Mouse (Mus musculus) megakaryocyte, embryonic 14.5 days (primary cell): ENCODE results near the gene Ranbp3l. TPM values are rescaled to one million over a fixed set of nuclear protein-coding genes. Genes with fewer than 3 reads are reported as not detected.

Source experiments
- H3K27me3 ChIP-seq: replicated peaks from 2 replicates; pipeline ENCODE3; 2012; ENCODE audit warnings: inconsistent platforms
- H3K36me3 ChIP-seq: replicated peaks from 2 replicates; pipeline ENCODE3; 2012; ENCODE audit warnings: low read length, inconsistent platforms, mixed read lengths
- H3K4me1 ChIP-seq: 2 replicates; pipeline ENCODE4 v1.6.1; 2012; ENCODE audit warnings: inconsistent platforms
- H3K4me3 ChIP-seq: replicated peaks from 2 replicates; pipeline ENCODE3; 2012; ENCODE audit warnings: moderate library complexity, mild to moderate bottlenecking, inconsistent platforms
- H3K9me3 ChIP-seq: 2 replicates; pipeline ENCODE4 v1.6.1; 2012; ENCODE audit warnings: inconsistent platforms
- FLI1 ChIP-seq: IDR thresholded peaks from 2 replicates; pipeline ENCODE4 v1.6.1; 2012; ENCODE audit warnings: low read length, inconsistent platforms, mixed read lengths
- GATA1 ChIP-seq: IDR thresholded peaks from 3 replicates; pipeline ENCODE4 v1.6.1; 2012; ENCODE audit warnings: mixed read lengths, low read length, inconsistent platforms, borderline replicate concordance
- polyA plus RNA-seq: library from polyadenylated mRNA; stranded (reverse); fragments of >175 nt; gene quantifications from 2 replicates; pipeline ENCODE4 v1.2.3, GENCODE M21; 2012; ENCODE audit warnings: low replicate concordance; ENCODE audit not compliant: insufficient read depth

Gene Ranbp3l
- polyA plus RNA-seq, 1 experiment: not detected

GRCm38 (mm10) chr15:9070912-9071555 lies 103.3 kb downstream of the Ranbp3l start, which contains the start of gene Nadk2:
TSS of gene Nadk2 (plus strand) at chr15:9071260.
- Histone ChIP-seq H3K9me3 (no peaks in the 10 kb centered on the region), H3K4me1 (peaks cover 43% of the 10 kb centered on the region), H3K4me3 (peak within 1 kb of the TSS; percentile 98), H3K36me3 (peaks cover 10% of the 10 kb centered on the region), H3K27me3 (no peaks in the 10 kb centered on the region)
- TF ChIP-seq FLI1 (no peak), GATA1 (no peak)

GRCm38 (mm10) chr15:9071556-9072544 lies 104.1 kb downstream of the Ranbp3l start:
- H3K27me3 ChIP-seq: no peaks in the 10 kb centered on the region
- H3K4me3 ChIP-seq: peak overlapping the region; percentile 98
- TF ChIP-seq GATA1 (no peak), FLI1 (no peak)
- H3K9me3 ChIP-seq: no peaks in the 10 kb centered on the region
- H3K36me3 ChIP-seq: peaks cover 18% of the 10 kb centered on the region
- peaks cover 51% of the 10 kb centered on the region for H3K4me1 ChIP-seq

- no peak for TF ChIP-seq GATA1
- TF ChIP-seq FLI1: no peak
- no peaks in the 10 kb centered on the region for H3K27me3 ChIP-seq
- H3K4me3 ChIP-seq: peak overlapping the region; percentile 98
- H3K36me3 ChIP-seq: peaks cover 23% of the 10 kb centered on the region
- no peaks in the 10 kb centered on the region for H3K9me3 ChIP-seq
- peaks cover 57% of the 10 kb centered on the region for H3K4me1 ChIP-seq
Measured at GRCm38 (mm10) chr15:9072630-9073029, 104.9 kb downstream of the Ranbp3l start.

- peak overlapping the region; percentile 98 for H3K4me3 ChIP-seq
- no peaks in the 10 kb centered on the region for H3K27me3 ChIP-seq
- peaks cover 62% of the 10 kb centered on the region for H3K4me1 ChIP-seq
- H3K9me3 ChIP-seq: no peaks in the 10 kb centered on the region
- no peak for TF ChIP-seq FLI1
- no peak for TF ChIP-seq GATA1
- peaks cover 23% of the 10 kb centered on the region for H3K36me3 ChIP-seq
Measured at GRCm38 (mm10) chr15:9073067-9073608, 105.4 kb downstream of the Ranbp3l start.

DNA sequence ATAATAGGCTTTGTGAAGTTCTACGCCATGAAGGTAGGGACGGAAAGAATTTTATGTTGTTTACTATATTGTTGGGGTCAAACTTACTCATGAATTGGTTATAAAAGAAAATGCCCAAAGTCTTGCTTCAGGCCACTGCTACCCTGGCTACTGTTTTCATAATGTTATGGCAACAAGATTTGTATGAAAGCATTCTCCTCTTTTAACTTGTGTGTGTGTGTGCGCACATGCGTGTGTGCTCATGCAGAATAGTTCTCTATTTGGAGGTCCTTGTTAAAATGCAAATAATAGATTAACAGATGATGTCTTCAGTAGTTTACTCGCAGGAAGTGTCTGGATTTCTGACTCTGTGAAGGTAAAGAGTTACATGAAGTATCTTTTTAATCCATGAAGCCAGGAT lies 105.9 kb downstream of the Ranbp3l start:
- peak overlapping the region; percentile 98 for H3K4me3 ChIP-seq
- TF ChIP-seq FLI1 (no peak), GATA1 (no peak)
- H3K36me3 ChIP-seq: peaks cover 23% of the 10 kb centered on the region
- no peaks in the 10 kb centered on the region for H3K27me3 ChIP-seq
- H3K4me1 ChIP-seq: peaks cover 67% of the 10 kb centered on the region
- no peaks in the 10 kb centered on the region for H3K9me3 ChIP-seq

GRCm38 (mm10) chr15:9074139-9074538 lies 106.4 kb downstream of the Ranbp3l start:
- Histone ChIP-seq H3K27me3 (no peaks in the 10 kb centered on the region), H3K4me1 (peaks cover 68% of the 10 kb centered on the region), H3K36me3 (peaks cover 23% of the 10 kb centered on the region), H3K4me3 (peak overlapping the region; percentile 98), H3K9me3 (no peaks in the 10 kb centered on the region)
- TF ChIP-seq GATA1 (no peak), FLI1 (no peak)

DNA sequence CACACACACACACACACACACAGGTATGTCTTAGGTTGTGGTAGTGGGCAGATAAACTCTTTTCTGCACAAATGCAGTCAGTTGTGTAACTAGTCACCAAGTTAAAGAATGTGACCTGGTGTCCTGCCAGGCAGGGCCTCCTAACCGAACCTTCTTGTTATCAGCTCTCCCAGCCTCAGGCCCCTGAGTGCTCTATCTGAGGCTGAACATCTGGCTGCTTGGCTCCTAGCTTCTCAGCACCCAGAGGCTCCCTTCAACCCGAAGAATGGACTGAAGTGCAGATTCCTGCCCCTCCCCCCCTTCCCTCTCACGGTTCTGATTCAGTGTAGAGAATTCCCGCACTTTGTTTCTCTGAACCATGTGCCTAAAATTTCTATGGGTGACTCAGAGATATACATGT lies 106.9 kb downstream of the Ranbp3l start:
- Histone ChIP-seq H3K4me3 (peak overlapping the region; percentile 98), H3K36me3 (peaks cover 23% of the 10 kb centered on the region), H3K4me1 (peaks cover 70% of the 10 kb centered on the region), H3K9me3 (no peaks in the 10 kb centered on the region), H3K27me3 (no peaks in the 10 kb centered on the region)
- TF ChIP-seq FLI1: no peak
- TF ChIP-seq GATA1: no peak

DNA sequence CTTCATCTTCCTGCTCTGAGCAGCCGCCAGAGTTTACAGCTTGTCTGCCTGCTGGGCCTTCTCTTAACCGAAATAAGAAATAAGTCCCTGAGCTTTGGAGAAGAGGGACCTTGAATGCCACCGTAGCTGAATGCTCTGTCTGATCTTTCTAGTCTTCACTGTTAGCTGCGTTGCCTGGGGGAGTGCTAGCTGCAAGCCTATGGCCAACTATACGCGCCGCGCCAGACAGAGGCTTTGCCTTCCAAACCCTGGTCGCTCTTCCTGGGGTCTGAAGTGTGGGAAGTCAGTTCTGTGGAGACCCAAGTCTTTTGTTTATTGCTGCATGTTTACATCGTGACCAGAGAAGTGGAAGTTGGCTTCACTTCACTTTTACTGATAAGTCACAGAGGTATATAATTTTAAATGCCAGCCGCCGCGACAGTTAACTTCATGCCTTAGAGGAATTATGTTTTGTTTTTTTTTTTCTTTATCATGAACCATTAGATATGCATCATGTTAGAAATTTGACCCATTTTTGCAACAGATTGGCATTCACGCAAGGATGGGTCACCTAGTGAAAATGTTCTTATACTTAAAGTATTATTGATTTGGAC lies 108.0 kb downstream of the Ranbp3l start:
- H3K27me3 ChIP-seq: no peaks in the 10 kb centered on the region
- TF ChIP-seq GATA1 (no peak), FLI1 (no peak)
- H3K9me3 ChIP-seq: no peaks in the 10 kb centered on the region
- peak overlapping the region; percentile 98 for H3K4me3 ChIP-seq
- H3K36me3 ChIP-seq: peaks cover 23% of the 10 kb centered on the region
- H3K4me1 ChIP-seq: peaks cover 72% of the 10 kb centered on the region

DNA sequence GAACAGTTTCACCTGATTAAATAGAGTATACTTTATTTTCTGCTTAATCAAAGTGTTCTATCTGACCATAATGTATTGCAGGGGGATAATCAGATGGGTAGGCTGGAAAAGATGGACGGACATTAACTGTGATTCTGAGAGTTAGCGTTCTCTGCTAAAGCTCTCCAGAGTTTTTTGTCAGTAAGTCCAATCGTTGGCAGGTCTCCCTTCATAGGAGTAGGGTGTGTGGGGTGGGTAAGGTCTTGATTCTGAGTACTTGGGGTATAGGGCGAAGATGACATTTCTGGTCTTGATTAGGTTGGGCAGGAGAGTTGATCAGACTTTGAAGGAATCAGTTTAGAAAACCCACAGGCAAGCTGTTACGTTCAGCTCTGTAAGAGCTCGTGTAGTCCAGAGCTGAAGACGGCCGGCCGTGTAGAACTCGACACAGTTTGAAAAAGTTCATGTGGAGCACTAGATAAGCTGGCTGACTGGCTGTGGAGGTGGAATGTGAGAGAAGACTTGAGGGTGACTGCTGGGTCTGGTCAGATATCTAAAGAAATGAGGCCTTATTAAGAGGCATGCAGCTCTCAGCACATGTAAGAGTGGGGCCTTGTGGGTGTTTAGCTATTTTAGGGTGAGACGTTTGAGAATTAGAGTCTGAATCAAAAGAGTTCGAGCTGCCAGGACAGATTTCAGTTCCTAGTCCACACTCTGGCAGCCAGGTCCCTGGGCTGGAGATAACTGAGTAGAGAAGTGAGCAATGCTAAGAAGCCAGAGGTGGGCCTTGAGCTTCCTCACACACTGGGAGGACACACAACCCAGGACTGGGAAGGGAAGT lies 110.9 kb downstream of the Ranbp3l start:
- H3K4me1 ChIP-seq: peaks cover 93% of the 10 kb centered on the region
- peak overlapping the region; percentile 70 for H3K4me3 ChIP-seq
- no peaks in the 10 kb centered on the region for H3K27me3 ChIP-seq
- peaks cover 37% of the 10 kb centered on the region for H3K36me3 ChIP-seq
- TF ChIP-seq GATA1 (no peak), FLI1 (no peak)
- H3K9me3 ChIP-seq: no peaks in the 10 kb centered on the region
